In genomic region chr7:110613381-110614132, GRCm38 (mm10) we compare ENCODE assay signal across 9 mouse cellular contexts. TPM values are rescaled to one million over a fixed set of nuclear protein-coding genes. Genes with fewer than 3 reads are reported as not detected.
DNase-seq lines count a peak whose midpoint lies in the region; ATAC-seq and TF ChIP-seq lines count a peak whose summit lies in the region.
"Had no signal": no experiment of that assay in that cellular context is flagged by ENCODE, and none has a peak within 500 bp of the region (broad histone marks: within the 10 kb centered on the region; RNA-seq: fewer than 3 reads in every experiment).

No protein-coding gene starts in this region.

- peak overlapping the region; percentile 92 for H3K9ac ChIP-seq in intestine, embryonic 15.5 days
- H3K9ac ChIP-seq in neural tube, embryonic 13.5 days = peak overlapping the region; percentile 96

- no peaks in the 10 kb centered on the region for H3K36me3 ChIP-seq in thymus, adult 2 months (ENCODE audit: control insufficient read depth, insufficient read depth, low read length)
- no peaks in the 10 kb centered on the region for H3K36me3 ChIP-seq in intestine, embryonic 15.5 days
- no peaks in the 10 kb centered on the region for H3K36me3 ChIP-seq in neural tube, embryonic 13.5 days

- intact Hi-C loops in left cerebral cortex, postnatal 36 days (cut with DNase I) = loop anchor here (5.0 kb wide), 1 partner anchor 56 kb away; no protein-coding TSS in a partner anchor

- H3K4me3 ChIP-seq in thymus, adult 2 months (ENCODE audit: control insufficient read depth, insufficient read depth, low read length) = peak overlapping the region; percentile 43
- H3K4me3 ChIP-seq in intestine, embryonic 15.5 days (replicated peaks) = peak overlapping the region; percentile 90
- peak overlapping the region; percentile 90 for H3K4me3 ChIP-seq in neural tube, embryonic 13.5 days

- TF ChIP-seq POLR2A in thymus, adult 2 months (IDR thresholded peaks at IDR 0.05; ENCODE audit: control insufficient read depth, extremely low read depth, insufficient read depth, low read length, poor library complexity) = no peak

- 12% methylated on average over 17 of the region's 17 CpGs for WGBS in thymus, adult 2 months
- 4% methylated on average over 17 of the region's 17 CpGs for WGBS in intestine, embryonic 15.5 days
- 3% methylated on average over 17 of the region's 17 CpGs for WGBS in neural tube, embryonic 13.5 days

- no peaks in the 10 kb centered on the region for H3K9me3 ChIP-seq in intestine, embryonic 15.5 days
- H3K9me3 ChIP-seq in neural tube, embryonic 13.5 days = no peaks in the 10 kb centered on the region

- DNase-seq in cerebellum, adult 9-10 months = peak; percentile 36
- no peak for DNase-seq in cerebellum, adult 11 months
- DNase-seq in thymus, adult 2 months = no peak
- DNase-seq in thymus, adult 18-20 months = no peak
- DNase-seq in left cerebral cortex, postnatal 36 days (ENCODE audit: low spot score in 2 of 2) = no peak
- no peak for DNase-seq in right cerebral cortex, postnatal 10 days (ENCODE audit: low spot score in 2 of 2)

- H3K4me2 ChIP-seq in intestine, embryonic 15.5 days (replicated peaks) = peak overlapping the region; percentile 86
- peak overlapping the region; percentile 87 for H3K4me2 ChIP-seq in neural tube, embryonic 13.5 days

- no peak; the same call in 1 of the 2 replicates for ATAC-seq in intestine, embryonic 15.5 days
- peak; percentile 27 for ATAC-seq in neural tube, embryonic 13.5 days (ENCODE audit: low read depth)

- H3K27ac ChIP-seq in thymus, adult 2 months (ENCODE audit: control insufficient read depth, insufficient read depth, low read length) = no peak overlapping the region
- peak overlapping the region; percentile 100 for H3K27ac ChIP-seq in intestine, embryonic 15.5 days
- peak overlapping the region; percentile 99 for H3K27ac ChIP-seq in neural tube, embryonic 13.5 days (replicated peaks)

- TF ChIP-seq CTCF in thymus, adult 2 months (IDR thresholded peaks at IDR 0.05; ENCODE audit: borderline replicate concordance, control insufficient read depth, extremely low read depth, insufficient read depth, low read length, poor library complexity) = no peak

- H3K4me1 ChIP-seq in thymus, adult 2 months (replicated peaks; ENCODE audit: control insufficient read depth, insufficient read depth, low read length) = peaks cover 12% of the 10 kb centered on the region
- H3K4me1 ChIP-seq in intestine, embryonic 15.5 days (replicated peaks) = peaks cover 12% of the 10 kb centered on the region; the same call in 1 of the 2 replicates
- H3K4me1 ChIP-seq in neural tube, embryonic 13.5 days (replicated peaks) = peaks cover 31% of the 10 kb centered on the region

- H3K27me3 ChIP-seq in thymus, adult 2 months (ENCODE audit: control insufficient read depth, insufficient read depth, low read length) = peaks cover 21% of the 10 kb centered on the region
- no peaks in the 10 kb centered on the region for H3K27me3 ChIP-seq in intestine, embryonic 15.5 days (replicated peaks)
- H3K27me3 ChIP-seq in neural tube, embryonic 13.5 days = peaks cover 12% of the 10 kb centered on the region

RNA-seq across cellular contexts. Expression of gene Sbf2, which starts 1.2 kb away (rescaled TPM):
- polyA plus RNA-seq in thymus, adult 2 months (2012; rRNA removed) = 6.3 and 8.8 TPM in 2 replicates
- polyA plus RNA-seq in intestine, embryonic 15.5 days (2015; fragmentation: Nextera tagmentation; extraction: Ambion mirVana) = 33.7 and 33.9 TPM in 2 replicates
- polyA plus RNA-seq in neural tube, embryonic 13.5 days (2015; fragmentation: Nextera tagmentation; extraction: Ambion mirVana) = 47.4 and 48.5 TPM in 2 replicates
- 10 to 100 TPM; 46.1 to 69.2 TPM for total RNA-seq in left cerebral cortex, postnatal 36 days (2021)

RNA-seq across cellular contexts. Expression of gene Adm, which starts 13.9 kb away (rescaled TPM):
- 12.0 and 14.1 TPM in 2 replicates for polyA plus RNA-seq in thymus, adult 2 months (2012; rRNA removed)
- 4.4 and 4.9 TPM in 2 replicates for polyA plus RNA-seq in intestine, embryonic 15.5 days (2015; fragmentation: Nextera tagmentation; extraction: Ambion mirVana)
- 2.7 and 4.8 TPM in 2 replicates for polyA plus RNA-seq in neural tube, embryonic 13.5 days (2015; fragmentation: Nextera tagmentation; extraction: Ambion mirVana)
- 1 to 10 TPM; 2.4 to 2.9 TPM for total RNA-seq in left cerebral cortex, postnatal 36 days (2021)
- total RNA-seq: hematopoietic stem cell, adult 5-6 weeks had no signal
